In genomic region chr4:137298406-137298805, GRCm38 (mm10) we compare ENCODE assay signal across 19 mouse cellular contexts. TPM values are rescaled to one million over a fixed set of nuclear protein-coding genes. Genes with fewer than 3 reads are reported as not detected.
DNase-seq lines count a peak whose midpoint lies in the region; ATAC-seq and TF ChIP-seq lines count a peak whose summit lies in the region.
"Had no signal": no experiment of that assay in that cellular context is flagged by ENCODE, and none has a peak within 500 bp of the region (broad histone marks: within the 10 kb centered on the region; RNA-seq: fewer than 3 reads in every experiment).

No protein-coding gene starts in this region.

- H3K4me2 ChIP-seq in heart, embryonic 11.5 days, result no peak overlapping the region
- H3K4me2 ChIP-seq in myocyte (ENCODE audit: low read depth), result no peak overlapping the region
- H3K4me2 ChIP-seq: forebrain, embryonic 12.5 days; lung, embryonic 14.5 days; neural tube, embryonic 12.5 days had no signal

- H3K4me3 ChIP-seq in heart, embryonic 11.5 days (ENCODE audit: low read depth, low read length), result no peak overlapping the region
- no peak overlapping the region for H3K4me3 ChIP-seq in myocyte
- H3K4me3 ChIP-seq: forebrain, embryonic 12.5 days; neural tube, embryonic 12.5 days had no signal

- H3K79me2 ChIP-seq in myocyte (ENCODE audit: control insufficient read depth, insufficient read depth), result no peaks in the 10 kb centered on the region

- H3ac ChIP-seq in myocyte (ENCODE audit: control insufficient read depth, insufficient read length), result no peak overlapping the region

- no peaks in the 10 kb centered on the region for H3K36me3 ChIP-seq in heart, embryonic 11.5 days (ENCODE audit: control insufficient read depth, insufficient read depth, low read length)
- H3K36me3 ChIP-seq in myocyte (ENCODE audit: control insufficient read depth, insufficient read depth), result no peaks in the 10 kb centered on the region
- H3K36me3 ChIP-seq: forebrain, embryonic 12.5 days had no signal

- H3K4me1 ChIP-seq in heart, embryonic 11.5 days (ENCODE audit: control insufficient read depth, insufficient read depth, low read length), result no peaks in the 10 kb centered on the region

- no peaks in the 10 kb centered on the region for H3K9me3 ChIP-seq in heart, embryonic 11.5 days (replicated peaks; ENCODE audit: control insufficient read depth, low read length)
- H3K9me3 ChIP-seq: forebrain, embryonic 12.5 days; neural tube, embryonic 12.5 days had no signal

- 73% methylated on average over 8 of the region's 8 CpGs for WGBS in heart, embryonic 11.5 days (ENCODE audit: insufficient replicate concordance)

- H3K27ac ChIP-seq in heart, embryonic 11.5 days (ENCODE audit: low read depth, low read length), result no peak overlapping the region
- H3K27ac ChIP-seq: forebrain, embryonic 12.5 days; neural tube, embryonic 12.5 days had no signal

- no peaks in the 10 kb centered on the region for H3K27me3 ChIP-seq in heart, embryonic 11.5 days (ENCODE audit: control insufficient read depth, insufficient read depth, low read length)
- H3K27me3 ChIP-seq in myocyte (ENCODE audit: control insufficient read depth, insufficient read depth, insufficient read length), result no peaks in the 10 kb centered on the region
- H3K27me3 ChIP-seq: forebrain, embryonic 12.5 days; neural tube, embryonic 12.5 days had no signal

- no peak for ATAC-seq in heart, embryonic 11.5 days (replicated peaks; ENCODE audit: insufficient number of reproducible peaks, low FRiP score, low TSS enrichment)

- no peak for TF ChIP-seq POLR2A in myocyte (IDR thresholded peaks at IDR 0.05; ENCODE audit: insufficient read length, low read depth)

- intact Hi-C loops in gastrocnemius, postnatal 14 days (cut with DNase I; ENCODE audit: low total_unique reads), result no loop called here

- DNase-seq in heart, adult 18-20 months, result peak; percentile 68 to 72
- DNase-seq in lung, postnatal 14 days, result peak; percentile 64
- no peak for DNase-seq in lung, adult 18-20 months
- peak; percentile 43 for DNase-seq in gastrocnemius, postnatal 14 days
- DNase-seq in frontal cortex, postnatal 10 days (ENCODE audit: low spot score in 2 of 2), result no peak
- DNase-seq: adrenal gland, postnatal 10 days; cerebellum, adult 11 months; cerebellum, postnatal 14 days; embryo, embryonic 11 days; kidney, adult 2 months; layer of hippocampus, postnatal 36 days; lung, embryonic 14.5 days; right cerebral cortex, postnatal 25 days; thymus, postnatal 36 days had no signal

- H3K9ac ChIP-seq in heart, embryonic 11.5 days (ENCODE audit: low read depth, low read length), result no peak overlapping the region
- H3K9ac ChIP-seq: forebrain, embryonic 12.5 days; lung, embryonic 14.5 days; neural tube, embryonic 12.5 days had no signal

TF ChIP-seq in myocyte, 11 proteins besides CTCF, POLR2A, EP300 and RAD21:
- TF ChIP-seq USF1 (IDR thresholded peaks at IDR 0.05; ENCODE audit: low read depth) (no peak), POLR2AphosphoS2 (IDR thresholded peaks at IDR 0.05; ENCODE audit: insufficient read length, low read depth) (peak; percentile 45), TCF12 (IDR thresholded peaks at IDR 0.05; ENCODE audit: insufficient read depth, poor library complexity, severe bottlenecking) (no peak)

RNA-seq across cellular contexts. Expression of gene Wnt4, which starts 21.1 kb away (rescaled TPM):
- under 1 TPM; 0.28 to 0.32 TPM for total RNA-seq in heart, adult 18-20 months (2021)
- 2.2 and 2.9 TPM in 2 replicates for polyA plus RNA-seq in heart, embryonic 11.5 days (2014; fragmentation: Nextera tagmentation; extraction: Ambion mirVana)
- total RNA-seq in gastrocnemius, postnatal 14 days (2021), result 1 to 10 TPM; 6.4 to 8.8 TPM
- 5.2 TPM for polyA plus RNA-seq in myocyte (2012; fragmentation: generic; extraction: Trizol)
- total RNA-seq: megakaryocyte-erythroid progenitor cell, adult 5-6 weeks had no signal

RNA-seq across cellular contexts. Expression of gene Cdc42, which starts 59.1 kb away (rescaled TPM):
- 100 to 1,000 TPM; 143 to 147 TPM for total RNA-seq in heart, adult 18-20 months (2021)
- polyA plus RNA-seq in heart, embryonic 11.5 days (2014; fragmentation: Nextera tagmentation; extraction: Ambion mirVana), result 525 and 599 TPM in 2 replicates
- total RNA-seq in gastrocnemius, postnatal 14 days (2021), result 100 to 1,000 TPM; 200 to 210 TPM
- polyA plus RNA-seq in myocyte (2012; fragmentation: generic; extraction: Trizol), result 298 TPM

Comparison
In these comparisons a context has a peak if more than half of its experiments do, and no peak if none do; other contexts are left out.
1. DNase-seq: peak in heart, adult 18-20 months (2 of 2), lung, postnatal 14 days (single experiment) and gastrocnemius, postnatal 14 days (single experiment); none in lung, adult 18-20 months (0 of 2) and frontal cortex, postnatal 10 days (0 of 2).
2. RNA of gene Wnt4, which starts 21.1 kb away (total RNA-seq): 6.4 to 8.8 TPM in gastrocnemius, postnatal 14 days; 0.28 to 0.32 TPM in heart, adult 18-20 months; every median in the first group is over 4 times any median in the second.